Mouse (Mus musculus): ENCODE results near the gene H2-T3.
"Not testable (repeated sequence)": the region's sequence is repeated elsewhere in the genome, so short reads cannot be mapped to it uniquely, and the experiment has no call there.

- not testable (repeated sequence) for TF ChIP-seq CTCF, EP300 (IDR thresholded peaks at IDR 0.05; ENCODE audit: low read depth)
Observed at GRCm38 (mm10) chr17:36158264-36158663, 31.8 kb downstream of the H2-T3 start.
